ENCODE assay signal across 13 mouse cellular contexts in genomic region chr8:119825950-119826730, GRCm38 (mm10). TPM values are rescaled to one million over a fixed set of nuclear protein-coding genes. Genes with fewer than 3 reads are reported as not detected.
A peak's percentile ranks its signal among the peaks of the same experiment; 100 is the strongest.
DNase-seq lines count a peak whose midpoint lies in the region; ATAC-seq and TF ChIP-seq lines count a peak whose summit lies in the region.
"Had no signal": no experiment of that assay in that cellular context is flagged by ENCODE, and none has a peak within 500 bp of the region (broad histone marks: within the 10 kb centered on the region; RNA-seq: fewer than 3 reads in every experiment).

No protein-coding gene starts in this region.

- H3K27ac ChIP-seq in lung, postnatal 0 days (ENCODE audit: low read length), result 0 out of 2 replicates have a peak overlapping the region, but pooled peaks have one; percentile 9
- peak overlapping the region; percentile 5; the same call in 1 of the 2 replicates for H3K27ac ChIP-seq in small intestine, adult 2 months (ENCODE audit: insufficient read depth, low read depth, low read length)
- H3K27ac ChIP-seq: forebrain, embryonic 13.5 days; heart, adult 2 months; midbrain, embryonic 12.5 days had no signal

- WGBS in lung, postnatal 0 days, result 57% methylated on average over 19 of the region's 19 CpGs
- 84% methylated on average over 19 of the region's 19 CpGs for WGBS in small intestine, adult 2 months

- no peak for ATAC-seq in lung, postnatal 0 days
- ATAC-seq in hematopoietic stem cell, adult 5-6 weeks (replicated peaks in 1 of 2; ENCODE audit: insufficient read depth in 1 of 2, low FRiP score in 2 of 2, low TSS enrichment in 1 of 2, low read depth in 1 of 2, poor library complexity in 2 of 2, severe bottlenecking in 2 of 2), result peak; percentile 65
- ATAC-seq: forebrain, embryonic 13.5 days had no signal

- TF ChIP-seq POLR2A in small intestine, adult 2 months (IDR thresholded peaks at IDR 0.05; ENCODE audit: low read depth, low read length), result no peak

- no peaks in the 10 kb centered on the region for H3K9me3 ChIP-seq in lung, postnatal 0 days (ENCODE audit: low read length)
- H3K9me3 ChIP-seq: forebrain, embryonic 13.5 days; midbrain, embryonic 12.5 days had no signal

- no peak overlapping the region for H3K4me3 ChIP-seq in lung, postnatal 0 days (ENCODE audit: low read depth, low read length)
- no peak overlapping the region for H3K4me3 ChIP-seq in small intestine, adult 2 months (ENCODE audit: low read depth, low read length)
- H3K4me3 ChIP-seq: forebrain, embryonic 13.5 days; heart, adult 2 months; midbrain, embryonic 12.5 days had no signal

- H3K4me1 ChIP-seq in lung, postnatal 0 days (ENCODE audit: insufficient read depth, low read depth, low read length), result peaks cover 9% of the 10 kb centered on the region
- H3K4me1 ChIP-seq in small intestine, adult 2 months (ENCODE audit: control insufficient read depth, insufficient read depth, insufficient read length, low read length), result peaks cover 12% of the 10 kb centered on the region

- 0 out of 2 replicates have a peak overlapping the region, but pooled peaks have one; percentile 8 for H3K4me2 ChIP-seq in lung, postnatal 0 days (replicated peaks; ENCODE audit: low read depth, low read length)
- H3K4me2 ChIP-seq: forebrain, embryonic 13.5 days; midbrain, embryonic 12.5 days had no signal

- no peak for TF ChIP-seq CTCF in lung, postnatal 0 days (IDR thresholded peaks at IDR 0.05)
- TF ChIP-seq CTCF in small intestine, adult 2 months (IDR thresholded peaks at IDR 0.05; ENCODE audit: extremely low read depth, insufficient read length, insufficient replicate concordance, low read depth, low read length), result no peak

- no peaks in the 10 kb centered on the region for H3K36me3 ChIP-seq in lung, postnatal 0 days (ENCODE audit: insufficient read depth, low read length)
- H3K36me3 ChIP-seq in small intestine, adult 2 months (ENCODE audit: control insufficient read depth, insufficient read depth, low read length), result peaks cover 11% of the 10 kb centered on the region

- H3K27me3 ChIP-seq in lung, postnatal 0 days (replicated peaks; ENCODE audit: insufficient read depth, low read length), result no peaks in the 10 kb centered on the region
- H3K27me3 ChIP-seq in small intestine, adult 2 months (ENCODE audit: control insufficient read depth, insufficient read depth, low read length), result no peaks in the 10 kb centered on the region
- H3K27me3 ChIP-seq: forebrain, embryonic 13.5 days had no signal

- DNase-seq in heart, adult 9 months (ENCODE audit: low spot score in 2 of 2), result peak; percentile 33 to 56
- DNase-seq in heart, adult 8-10 months (ENCODE audit: low spot score), result no peak
- peak; percentile 71 for DNase-seq in lung, postnatal 0 days (ENCODE audit: low spot score)
- no peak for DNase-seq in lung, postnatal 25 days (ENCODE audit: low spot score)
- no peak for DNase-seq in ovary, postnatal 10 days (ENCODE audit: low spot score)
- DNase-seq in thymus, postnatal 25 days, result no peak
- DNase-seq: embryo, embryonic 11 days; kidney, adult 8-10 months had no signal

- H3K9ac ChIP-seq in lung, postnatal 0 days (replicated peaks; ENCODE audit: low read depth), result no peak overlapping the region
- H3K9ac ChIP-seq: forebrain, embryonic 13.5 days; midbrain, embryonic 12.5 days had no signal

- no peak for TF ChIP-seq EP300 in lung, postnatal 0 days (IDR thresholded peaks at IDR 0.05)

RNA-seq across cellular contexts. Expression of gene Cotl1, which starts 14.2 kb away (rescaled TPM):
- 10 to 100 TPM in 3 of 4 experiments, 1 to 10 TPM in 1; 9.6 to 26.9 (median 11.3) TPM for total RNA-seq in heart, adult 8-10 months (2022)
- 54.3 and 54.6 TPM in 2 replicates for polyA plus RNA-seq in lung, postnatal 0 days (2015; fragmentation: Nextera tagmentation; extraction: Ambion mirVana)
- 84.9 and 161 TPM in 2 replicates for total RNA-seq in hematopoietic stem cell, adult 5-6 weeks (2017)
- polyA plus RNA-seq in small intestine, adult 2 months (2012; rRNA removed), result 206 and 264 TPM in 2 replicates

RNA-seq across cellular contexts. Expression of gene Klhl36, which starts 35.9 kb away (rescaled TPM):
- total RNA-seq in heart, adult 8-10 months (2022), result 1 to 10 TPM; 2.8 to 3.1 (median 2.9) TPM
- 11.4 and 11.6 TPM in 2 replicates for polyA plus RNA-seq in lung, postnatal 0 days (2015; fragmentation: Nextera tagmentation; extraction: Ambion mirVana)
- 8.1 and 9.3 TPM in 2 replicates for total RNA-seq in hematopoietic stem cell, adult 5-6 weeks (2017)
- polyA plus RNA-seq in small intestine, adult 2 months (2012; rRNA removed), result 11.5 and 23.8 TPM in 2 replicates

RNA-seq across cellular contexts. Expression of gene Tldc1, which starts 47.9 kb away (rescaled TPM):
- 10 to 100 TPM; 11.3 to 14.3 (median 12.1) TPM for total RNA-seq in heart, adult 8-10 months (2022)
- polyA plus RNA-seq in lung, postnatal 0 days (2015; fragmentation: Nextera tagmentation; extraction: Ambion mirVana), result 7.9 and 9.7 TPM in 2 replicates
- total RNA-seq in hematopoietic stem cell, adult 5-6 weeks (2017), result 7.9 and 14.4 TPM in 2 replicates
- polyA plus RNA-seq in small intestine, adult 2 months (2012; rRNA removed), result 4.6 and 7.4 TPM in 2 replicates

Comparison
In these comparisons a context has a peak if more than half of its experiments do, and no peak if none do; other contexts are left out.
1. DNase-seq: peak in heart, adult 9 months (2 of 2) and lung, postnatal 0 days (single experiment); none in heart, adult 8-10 months (single experiment), lung, postnatal 25 days (single experiment), ovary, postnatal 10 days (single experiment) and thymus, postnatal 25 days (single experiment).